Mouse (Mus musculus) frontal cortex, postnatal 10 days (tissue): ENCODE data around the gene Vrtn.

Source experiments
- DNase-seq, 2 experiments: peaks; one replicate each; pipeline ENCODE4 v3.0.0; 2022; ENCODE audit warnings: low spot score in 2 of 2, mixed read lengths in 1 of 2

Vrtn gene

DNA sequence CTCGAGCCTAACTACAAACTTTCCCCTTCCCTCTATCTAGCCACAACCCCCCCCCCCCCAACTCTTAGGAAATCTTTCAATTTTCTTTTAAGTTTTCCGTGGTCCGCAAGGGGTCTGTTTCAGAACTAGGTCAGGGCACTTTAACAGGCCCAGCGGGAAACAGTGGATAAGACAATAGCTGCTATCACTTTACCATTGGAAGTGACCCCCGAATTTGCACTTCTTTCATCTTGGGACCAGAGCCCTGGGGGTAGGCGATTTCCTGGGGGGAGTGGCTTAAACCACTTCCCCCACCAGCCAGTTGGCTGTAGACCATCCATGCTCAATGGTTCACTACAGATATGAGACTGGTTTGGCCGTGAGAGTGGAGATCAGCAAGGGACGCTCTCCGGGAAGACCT lies at the start of gene Vrtn:
Vrtn (plus strand) TSS at position 366 of the 400 bp plus-strand sequence.
- DNase-seq, result no peak

- DNase-seq, result no peak
Measured at GRCm38 (mm10) chr12:84598324-84598723, 42.5 kb upstream of the Vrtn start.

DNA sequence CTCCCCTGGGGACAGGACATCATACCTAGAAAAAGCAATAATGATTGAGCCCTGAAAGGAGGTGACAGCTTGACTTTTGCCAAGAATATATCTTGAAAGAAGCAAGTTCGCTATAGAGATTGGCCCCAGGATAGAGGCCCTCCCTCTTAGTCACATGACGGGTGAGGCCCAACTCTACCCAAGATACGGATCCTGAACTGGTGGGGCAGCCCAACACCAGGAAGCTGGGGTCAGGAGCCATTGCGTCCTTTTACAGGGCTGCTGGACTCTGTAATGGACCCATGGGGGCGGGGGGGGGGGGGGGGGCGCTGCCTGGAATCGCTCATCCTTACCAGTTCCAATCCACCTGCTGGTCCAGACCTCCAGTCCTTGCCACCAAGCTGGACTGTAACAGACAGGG lies 36.8 kb upstream of the Vrtn start:
- DNase-seq, result no peak

GRCm38 (mm10) chr12:84605860-84606259 lies 35.0 kb upstream of the Vrtn start:
- no peak for DNase-seq

DNA sequence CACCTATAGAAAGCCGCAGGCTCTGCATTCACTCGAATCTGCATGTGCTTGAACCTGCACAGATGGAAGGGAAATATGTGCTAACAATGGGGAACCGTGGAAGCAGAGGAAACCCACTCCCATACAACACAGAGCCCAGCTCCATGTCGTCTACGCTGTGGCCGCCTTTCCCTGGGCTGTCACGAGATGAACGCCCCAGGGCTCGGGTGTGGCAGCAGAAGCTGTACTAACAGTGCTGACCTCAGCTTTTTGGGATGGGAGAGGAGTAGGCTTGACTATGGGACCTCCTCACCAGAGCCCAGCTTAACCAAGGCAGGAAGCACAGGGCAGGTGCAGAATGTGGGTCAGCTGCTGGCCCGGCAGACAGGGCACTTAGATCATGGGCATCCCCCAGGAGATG lies 29.1 kb upstream of the Vrtn start:
- DNase-seq, result no peak

- no peak for DNase-seq
Measured at GRCm38 (mm10) chr12:84612518-84612917, 28.3 kb upstream of the Vrtn start.

DNA sequence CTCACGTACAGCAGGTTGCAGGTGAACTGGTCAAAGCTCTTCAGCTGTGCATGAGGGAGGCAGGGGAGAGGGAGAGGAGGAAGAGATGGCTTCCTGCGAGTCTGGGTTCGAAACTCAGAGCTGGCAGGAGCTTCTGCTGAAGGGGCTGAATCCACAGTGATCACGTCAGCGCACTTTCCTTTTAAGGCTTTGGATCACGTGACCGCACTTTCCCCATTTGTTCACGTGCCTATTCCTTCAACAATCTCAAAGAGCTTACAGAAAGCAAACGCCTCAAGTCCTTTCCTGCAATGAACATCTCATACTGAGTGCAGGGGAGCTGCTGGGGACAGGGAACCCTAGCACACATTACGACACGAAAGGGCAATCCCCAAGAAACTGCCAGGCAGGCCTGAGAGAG lies 26.8 kb upstream of the Vrtn start:
- no peak for DNase-seq

DNA sequence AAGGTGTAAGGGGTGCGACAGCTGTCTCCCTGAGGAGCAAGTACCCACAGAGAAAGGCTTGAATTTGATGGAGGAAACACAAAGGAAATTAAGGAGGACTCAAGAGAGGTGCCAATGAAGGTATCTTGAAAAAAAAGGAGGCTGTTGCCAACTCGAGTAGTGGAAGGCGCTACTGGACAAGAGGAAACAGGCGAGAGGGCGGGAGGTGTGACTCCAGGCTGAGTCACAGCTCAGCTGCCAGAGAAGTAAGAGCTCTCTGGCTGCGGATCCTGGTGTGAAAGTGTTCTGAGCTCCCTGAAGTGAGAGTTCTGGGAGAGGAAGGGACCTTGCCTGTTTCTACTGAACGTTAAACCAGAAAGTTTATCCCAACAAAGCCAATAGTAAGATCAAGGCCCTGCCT lies 26.3 kb upstream of the Vrtn start:
- no peak for DNase-seq

- peak; percentile 90 for DNase-seq
Measured at GRCm38 (mm10) chr12:84616977-84617630, 23.7 kb upstream of the Vrtn start, which contains the start of gene Abcd4. TSS of gene Abcd4 (minus strand) at chr12:84617413.

GRCm38 (mm10) chr12:84617663-84618062 lies 23.2 kb upstream of the Vrtn start:
- no peak for DNase-seq

DNA sequence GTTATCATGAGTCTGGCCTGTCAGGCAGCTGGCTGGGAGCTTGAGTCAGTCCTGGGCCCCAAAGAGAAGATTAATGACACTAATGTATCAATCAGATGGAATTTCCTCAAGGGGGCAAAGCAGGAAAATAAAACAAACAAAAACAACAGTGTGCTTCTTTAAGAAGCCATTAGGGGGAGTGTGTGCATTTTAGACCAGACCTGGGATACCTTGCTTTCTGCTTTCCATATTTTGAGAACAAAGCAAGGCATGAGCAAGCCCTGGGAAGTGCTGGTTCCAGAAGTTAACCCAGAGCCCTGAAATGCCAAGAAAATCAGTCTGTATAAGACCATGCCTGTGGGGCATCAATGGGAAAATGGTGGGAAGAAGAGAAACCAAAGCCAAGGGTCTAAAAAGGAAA lies 19.8 kb upstream of the Vrtn start:
- DNase-seq, result no peak

DNA sequence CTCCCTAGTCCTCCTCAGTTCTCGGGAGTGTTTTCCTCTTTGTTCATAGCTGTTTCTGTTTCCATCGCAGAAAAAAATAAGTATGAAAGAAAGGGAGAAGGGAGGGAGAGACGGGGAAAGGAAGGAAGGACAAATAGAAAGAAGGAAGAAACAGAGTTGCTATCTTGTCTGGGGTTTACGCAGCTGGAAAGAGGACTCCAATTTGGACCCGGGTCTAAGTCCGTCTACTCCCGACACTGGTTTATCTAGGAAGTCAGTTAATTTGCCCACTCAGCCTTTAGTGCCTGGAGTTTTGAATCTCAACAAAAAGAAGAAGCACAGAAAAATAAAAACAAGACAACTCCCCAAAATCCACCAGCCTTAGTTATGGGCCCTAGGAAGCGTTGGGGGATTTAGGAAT lies 16.2 kb upstream of the Vrtn start:
- no peak for DNase-seq

DNA sequence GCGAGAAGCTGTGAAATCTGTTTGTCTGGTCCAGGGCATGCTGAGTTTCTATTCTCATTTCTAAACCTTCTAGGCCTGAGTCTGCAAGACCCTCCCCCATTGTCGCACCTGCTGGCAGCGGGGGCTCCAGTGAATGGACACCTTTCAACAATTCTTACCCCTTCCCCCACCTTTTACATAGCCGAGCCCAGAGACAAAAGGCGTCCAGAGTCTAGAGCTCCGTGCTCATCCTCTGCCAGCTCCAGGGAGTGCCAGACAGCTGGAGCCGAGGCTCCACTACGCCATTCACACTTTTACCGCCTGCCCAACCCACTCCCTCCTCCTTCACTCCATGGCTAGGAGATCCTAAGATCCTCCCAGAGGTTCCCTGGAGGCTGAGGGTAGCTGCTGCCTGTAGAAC lies 15.7 kb upstream of the Vrtn start:
- DNase-seq, result no peak

- no peak for DNase-seq
Measured at GRCm38 (mm10) chr12:84631867-84632266, 9.0 kb upstream of the Vrtn start.

GRCm38 (mm10) chr12:84640253-84640652 lies 566 bp upstream of the Vrtn start:
- no peak for DNase-seq

GRCm38 (mm10) chr12:84650234-84650633 lies 9.4 kb downstream of the Vrtn start:
- DNase-seq, result no peak

DNA sequence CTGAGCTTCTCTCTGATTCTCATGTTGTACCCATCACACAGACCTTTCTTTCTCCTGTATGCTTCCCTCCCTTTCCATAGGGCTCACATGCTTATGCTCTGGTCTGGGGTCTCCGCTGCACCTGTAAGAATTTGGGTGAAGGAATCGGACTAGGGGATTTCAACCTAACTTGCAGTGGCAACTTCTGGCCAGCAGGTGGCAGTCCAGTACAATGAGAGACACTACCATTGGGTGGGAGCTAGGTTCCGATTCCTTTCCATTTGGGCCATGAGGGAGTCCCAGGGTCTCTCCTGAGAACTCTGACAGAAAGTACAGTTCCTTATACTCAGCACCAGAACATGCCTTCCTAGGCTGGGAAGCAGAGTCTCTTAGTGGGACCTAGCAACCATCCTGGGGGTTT lies 13.1 kb downstream of the Vrtn start:
- DNase-seq, result peak in 1 of 2 experiments; percentile 62

GRCm38 (mm10) chr12:84670555-84670954 lies 29.7 kb downstream of the Vrtn start:
- DNase-seq, result no peak

DNA sequence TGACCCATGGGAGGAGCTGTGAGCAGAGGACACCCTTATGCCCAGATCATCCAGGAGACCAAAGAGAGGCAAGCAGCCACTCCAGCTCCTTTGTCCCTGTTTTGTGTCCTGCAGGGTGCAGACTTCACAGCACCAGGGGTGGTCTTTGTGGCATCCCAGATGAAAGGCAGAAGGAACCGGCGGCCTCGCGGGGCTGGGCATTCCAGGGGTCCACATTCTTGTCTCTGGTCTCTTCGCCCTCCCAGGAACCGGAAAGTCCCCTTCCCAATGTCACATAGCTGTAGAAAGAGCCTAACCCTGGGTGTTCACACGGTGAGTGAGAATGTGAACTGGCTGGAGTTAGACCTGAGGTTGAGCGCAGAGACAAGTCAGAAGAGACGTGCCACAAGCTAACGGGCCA lies 30.8 kb downstream of the Vrtn start:
- DNase-seq, result no peak

DNA sequence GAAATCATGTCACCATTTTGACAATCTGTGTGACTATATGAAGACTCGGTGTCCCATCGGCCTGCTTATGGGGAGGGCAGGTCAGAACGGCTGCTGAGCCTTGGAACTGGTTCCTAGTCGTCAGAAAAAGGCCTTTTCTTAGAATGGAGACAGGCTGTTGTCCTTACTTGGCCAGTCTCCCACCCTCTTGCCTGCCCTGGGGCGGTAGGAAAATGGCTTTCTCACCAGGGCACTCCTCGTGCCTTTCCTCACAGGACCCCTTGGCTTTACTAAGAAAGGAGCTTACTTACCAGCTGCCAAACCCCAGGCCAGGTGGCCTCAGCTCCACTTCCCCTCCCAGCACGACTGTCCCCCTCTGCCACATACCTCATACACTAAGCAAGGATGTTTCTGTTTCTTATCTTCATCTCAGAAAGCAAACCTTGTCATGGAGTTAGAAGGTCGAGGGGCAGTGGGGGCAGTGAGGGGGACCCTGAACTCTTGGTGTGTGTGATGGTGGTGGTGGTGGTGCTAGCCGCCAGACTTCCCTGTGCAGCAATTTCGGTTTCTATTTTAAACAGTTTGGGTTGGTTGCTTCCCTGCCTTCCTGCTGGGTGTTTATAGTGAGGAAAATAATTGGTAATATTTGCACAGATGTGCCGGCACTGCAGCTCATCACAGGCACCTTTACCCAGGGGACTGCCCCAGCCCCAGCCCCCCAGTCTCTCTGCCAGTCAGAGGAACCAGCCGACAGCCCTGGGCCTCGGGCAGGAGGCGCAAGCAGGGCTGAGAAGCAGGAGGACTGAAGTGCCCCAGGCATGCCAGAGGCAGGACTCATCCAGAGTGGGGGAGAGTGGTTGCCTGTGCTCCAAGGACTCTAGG lies 34.1 kb downstream of the Vrtn start:
- DNase-seq, result no peak

- DNase-seq, result no peak
Measured at GRCm38 (mm10) chr12:84676011-84676410, 35.2 kb downstream of the Vrtn start.

GRCm38 (mm10) chr12:84684569-84684968 lies 43.8 kb downstream of the Vrtn start:
- DNase-seq, result no peak

DNA sequence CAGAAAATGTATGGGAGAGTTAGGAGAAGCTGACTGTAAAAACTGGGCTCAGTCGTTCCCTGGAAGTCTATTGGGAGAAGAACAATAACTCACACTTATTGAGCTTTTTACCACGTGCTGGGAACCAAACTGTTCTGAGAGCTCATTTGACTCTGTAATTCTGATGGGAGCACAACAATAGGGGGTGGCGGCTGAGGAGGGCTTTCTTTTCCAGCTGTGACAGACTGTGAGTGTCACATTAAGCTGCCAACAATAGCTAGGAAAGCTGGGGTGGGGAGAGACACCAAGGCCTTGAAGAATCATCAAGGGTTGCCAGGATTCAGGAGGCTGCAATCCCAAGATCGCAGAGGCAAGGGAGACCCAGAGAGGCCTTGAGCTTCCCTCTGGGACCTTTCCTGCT lies 45.4 kb downstream of the Vrtn start:
- DNase-seq, result no peak
